Mouse (Mus musculus): ENCODE measurements around the gene Rab31. TPM values are rescaled to one million over a fixed set of nuclear protein-coding genes. Genes with fewer than 3 reads are reported as not detected.

The Rab31 gene
- total and polyA plus RNA-seq, 3 experiments, result 0.79 to 2.8 (median 1.2) TPM

DNA sequence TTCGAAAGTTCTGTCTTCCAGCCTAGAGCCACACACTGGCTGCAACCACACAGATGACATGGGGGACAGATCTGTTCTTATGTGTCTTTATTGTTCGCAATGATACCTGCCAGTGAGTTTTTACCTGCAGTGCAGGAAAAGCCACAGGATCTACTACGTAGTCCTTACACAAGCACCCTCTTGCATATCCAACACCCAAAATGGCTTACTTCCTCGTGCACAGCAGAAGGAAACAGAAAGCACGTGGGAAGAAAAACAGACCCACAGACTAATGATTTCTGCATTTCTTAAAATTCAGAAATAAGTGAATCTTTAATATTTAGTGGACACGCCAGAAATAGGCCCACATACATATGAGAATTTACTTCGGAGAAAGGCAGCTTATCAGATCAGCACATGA lies 22.7 kb downstream of the Rab31 start:
- H3K4me3 ChIP-seq (replicated peaks in 1 of 3; ENCODE audit: low read depth in 2 of 3, low read length in 2 of 3, poor library complexity in 1 of 3), result no peak overlapping the region
- DNase-seq (ENCODE audit: extremely low read depth), result no peak
- H3K27me3 ChIP-seq (replicated peaks), result no peaks in the 10 kb centered on the region
- peaks cover 2% of the 10 kb centered on the region for H3K9me3 ChIP-seq (replicated peaks; ENCODE audit: low read length)
- TF ChIP-seq ELF1 (IDR thresholded peaks at IDR 0.05; ENCODE audit: low read depth, low read length) (no peak), MAZ (IDR thresholded peaks at IDR 0.05; ENCODE audit: low read depth, low read length) (no peak), TBP (conservative IDR thresholded peaks at IDR 0.05; ENCODE audit: low read depth, low read length) (no peak), NELFE (IDR thresholded peaks at IDR 0.05; ENCODE audit: low read depth, low read length) (no peak), MXI1 (IDR thresholded peaks at IDR 0.05; ENCODE audit: low read depth, low read length) (no peak), USF2 (conservative IDR thresholded peaks at IDR 0.05; ENCODE audit: low read depth, low read length) (no peak), SMC3 (IDR thresholded peaks at IDR 0.05; ENCODE audit: low read depth, low read length) (no peak), ZNF384 (IDR thresholded peaks at IDR 0.05; ENCODE audit: low read depth, low read length) (no peak), RAD21 (IDR thresholded peaks at IDR 0.05; ENCODE audit: low read depth, low read length) (no peak), KAT2A (IDR thresholded peaks at IDR 0.05; ENCODE audit: insufficient replicate concordance, low read length) (no peak), ZC3H11A (IDR thresholded peaks at IDR 0.05; ENCODE audit: low read depth, low read length) (no peak), ZMIZ1 (IDR thresholded peaks at IDR 0.05; ENCODE audit: low read depth, low read length) (no peak), USF1 (IDR thresholded peaks at IDR 0.05; ENCODE audit: low read depth, low read length) (no peak), PAX5 (IDR thresholded peaks at IDR 0.05; ENCODE audit: low read length) (no peak)
- H3K79me2 ChIP-seq (replicated peaks; ENCODE audit: control insufficient read depth, extremely low read depth, insufficient read depth, poor library complexity, severe bottlenecking), result no peaks in the 10 kb centered on the region
- dilution Hi-C loops (cut with MboI; ENCODE audit: extremely low pct_ligation_motif_present, extremely low pct_unique_long_range_greater_than_20kb, low sequenced_read_pairs), result no loop called here
- H3K9ac ChIP-seq (ENCODE audit: insufficient read depth, low read depth), result no peak overlapping the region
- no peak overlapping the region for H3K4me2 ChIP-seq (ENCODE audit: insufficient read depth, low read depth, poor library complexity, severe bottlenecking)
- no peaks in the 10 kb centered on the region for H3K36me3 ChIP-seq (replicated peaks in 1 of 2; ENCODE audit: control insufficient read depth in 1 of 2, insufficient read depth in 1 of 2, low read length in 1 of 2)
- H3K4me1 ChIP-seq (ENCODE audit: control insufficient read depth in 1 of 2, insufficient read depth in 2 of 2), result no peaks in the 10 kb centered on the region
- no peak overlapping the region for H3K27ac ChIP-seq (ENCODE audit: insufficient read depth, low read depth)
- in situ Hi-C loops (cut with MboI; ENCODE audit: low pct_ligation_motif_present, low pct_unique_long_range_greater_than_20kb, low sequenced_read_pairs), result no loop called here

DNA sequence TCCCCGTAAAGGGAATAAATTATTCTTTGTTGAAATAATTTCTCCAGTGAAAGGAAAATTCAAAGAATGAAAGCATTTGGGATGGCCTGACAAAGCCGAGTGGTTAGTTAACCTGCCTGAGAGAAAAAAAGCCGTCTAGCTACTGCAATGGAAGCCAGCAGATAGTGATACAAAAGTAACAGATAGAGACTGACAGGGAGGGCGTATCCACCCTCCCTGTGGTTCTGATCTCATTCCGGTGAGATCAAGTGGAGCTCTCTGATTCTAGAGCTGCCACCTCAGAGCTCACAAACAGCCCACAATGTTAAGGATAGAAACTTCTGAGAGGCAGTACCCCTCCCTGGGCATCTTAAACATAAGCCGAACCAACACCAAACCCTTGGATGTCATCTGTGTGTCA lies 23.6 kb downstream of the Rab31 start:
- no peaks in the 10 kb centered on the region for H3K36me3 ChIP-seq (replicated peaks in 1 of 2; ENCODE audit: control insufficient read depth in 1 of 2, insufficient read depth in 1 of 2, low read length in 1 of 2)
- peaks cover 0 to 2% of the 10 kb centered on the region in 2 experiments; a peak in 1 of 4 replicates for H3K4me1 ChIP-seq (ENCODE audit: control insufficient read depth in 1 of 2, insufficient read depth in 2 of 2)
- no peak overlapping the region for H3K9ac ChIP-seq (ENCODE audit: insufficient read depth, low read depth)
- no peaks in the 10 kb centered on the region for H3K79me2 ChIP-seq (replicated peaks; ENCODE audit: control insufficient read depth, extremely low read depth, insufficient read depth, poor library complexity, severe bottlenecking)
- no peak overlapping the region for H3K27ac ChIP-seq (ENCODE audit: insufficient read depth, low read depth)
- DNase-seq (ENCODE audit: extremely low read depth), result no peak
- dilution Hi-C loops (cut with MboI; ENCODE audit: extremely low pct_ligation_motif_present, extremely low pct_unique_long_range_greater_than_20kb, low sequenced_read_pairs), result no loop called here
- H3K4me2 ChIP-seq (ENCODE audit: insufficient read depth, low read depth, poor library complexity, severe bottlenecking), result no peak overlapping the region
- H3K4me3 ChIP-seq (replicated peaks in 1 of 3; ENCODE audit: low read depth in 2 of 3, low read length in 2 of 3, poor library complexity in 1 of 3), result no peak overlapping the region
- H3K27me3 ChIP-seq (replicated peaks), result no peaks in the 10 kb centered on the region
- TF ChIP-seq MXI1 (IDR thresholded peaks at IDR 0.05; ENCODE audit: low read depth, low read length) (no peak), MEF2A (IDR thresholded peaks at IDR 0.05; ENCODE audit: borderline replicate concordance, low read depth, low read length) (no peak), USF2 (conservative IDR thresholded peaks at IDR 0.05; ENCODE audit: low read depth, low read length) (no peak), SMC3 (IDR thresholded peaks at IDR 0.05; ENCODE audit: low read depth, low read length) (no peak), ZC3H11A (IDR thresholded peaks at IDR 0.05; ENCODE audit: low read depth, low read length) (no peak), USF1 (IDR thresholded peaks at IDR 0.05; ENCODE audit: low read depth, low read length) (no peak), ELF1 (IDR thresholded peaks at IDR 0.05; ENCODE audit: low read depth, low read length) (no peak), MAX (IDR thresholded peaks at IDR 0.05; ENCODE audit: low read length) (no peak), CTCF (conservative IDR thresholded peaks at IDR 0.05 in 1 of 2, IDR thresholded peaks at IDR 0.05 in 1 of 2; ENCODE audit: low read depth in 2 of 2, low read length in 2 of 2) (no peak), PAX5 (IDR thresholded peaks at IDR 0.05; ENCODE audit: low read length) (no peak), MAZ (IDR thresholded peaks at IDR 0.05; ENCODE audit: low read depth, low read length) (no peak), ETS1 (conservative IDR thresholded peaks at IDR 0.05; ENCODE audit: low read depth, low read length) (no peak), ZKSCAN1 (IDR thresholded peaks at IDR 0.05; ENCODE audit: borderline replicate concordance, low read depth, low read length) (no peak)
- in situ Hi-C loops (cut with MboI; ENCODE audit: low pct_ligation_motif_present, low pct_unique_long_range_greater_than_20kb, low sequenced_read_pairs), result no loop called here
- no peaks in the 10 kb centered on the region for H3K9me3 ChIP-seq (replicated peaks; ENCODE audit: low read length)

Measured in CH12.LX (cell line).